Mouse (Mus musculus) MEL (cell line): ENCODE results near the gene Mad2l2. TPM values are rescaled to one million over a fixed set of nuclear protein-coding genes. Genes with fewer than 3 reads are reported as not detected.

Source experiments
- DNase-seq: peaks from one replicate; pipeline ENCODE4 v3.0.0; 2011; ENCODE audit warnings: low read depth, low spot score
- H3K27ac ChIP-seq: 2 replicates; pipeline ENCODE4 v1.5.1; 2012; ENCODE audit warnings: low read depth, mild to moderate bottlenecking, control low read depth, low read length, moderate library complexity; ENCODE audit not compliant: control insufficient read depth
- H3K27me3 ChIP-seq, 2 experiments: fragments of 150-350 bp in 1 of 2; sonication (generic) in 1 of 2; 2 replicates each; pipeline ENCODE4 v1.6.1; 2012; ENCODE audit warnings: low read length in 2 of 2, mild to moderate bottlenecking in 2 of 2, improper control_type of control experiment in 1 of 2, moderate library complexity in 1 of 2; ENCODE audit not compliant: insufficient read depth in 2 of 2, control insufficient read depth in 1 of 2
- H3K36me3 ChIP-seq, 2 experiments: 2 replicates each; pipeline ENCODE4 v1.6.1; 2012 to 2014; ENCODE audit warnings: low read length in 2 of 2, improper control_type of control experiment in 1 of 2, inconsistent platforms in 1 of 2, mild to moderate bottlenecking in 1 of 2; ENCODE audit not compliant: insufficient read depth in 2 of 2, control insufficient read depth in 1 of 2
- H3K4me1 ChIP-seq, 2 experiments: fragments of 150-350 bp in 1 of 2; sonication (generic) in 1 of 2; 2 replicates each; pipeline ENCODE4 v1.6.1; 2012; ENCODE audit warnings: low read length in 2 of 2, improper control_type of control experiment in 1 of 2, mild to moderate bottlenecking in 1 of 2; ENCODE audit not compliant: insufficient read depth in 2 of 2, control insufficient read depth in 1 of 2
- H3K4me3 ChIP-seq, 2 experiments: fragments of 150-350 bp in 1 of 2; sonication (generic) in 1 of 2; 2 replicates each; pipeline ENCODE4 v1.5.1; 2012; ENCODE audit warnings: low read depth in 2 of 2, low read length in 2 of 2, mild to moderate bottlenecking in 2 of 2, moderate library complexity in 2 of 2, control low read depth in 1 of 2, improper control_type of control experiment in 1 of 2; ENCODE audit not compliant: control insufficient read depth in 1 of 2, insufficient read depth in 1 of 2
- H3K79me2 ChIP-seq: 2 replicates; pipeline ENCODE4 v1.6.1; 2012; ENCODE audit warnings: mild to moderate bottlenecking, low read length, moderate library complexity; ENCODE audit not compliant: control insufficient read depth, poor library complexity, insufficient read depth
- H3K9ac ChIP-seq: 2 replicates; pipeline ENCODE4 v1.6.1; 2012; ENCODE audit warnings: low read depth, mild to moderate bottlenecking, control low read depth, low read length, moderate library complexity; ENCODE audit not compliant: control insufficient read depth, poor library complexity, severe bottlenecking
- H3K9me3 ChIP-seq: fragments of 150-350 bp; sonication (generic); replicated peaks from 2 replicates; pipeline ENCODE4 v1.6.1; 2012; ENCODE audit warnings: mild to moderate bottlenecking, low read length, improper control_type of control experiment, moderate library complexity; ENCODE audit not compliant: insufficient read depth
- CHD2 ChIP-seq: IDR thresholded peaks from 2 replicates; pipeline ENCODE4 v1.6.1; 2011; ENCODE audit warnings: low read length, improper control_type of control experiment
- CTCF ChIP-seq, 3 experiments: IDR thresholded peaks in 2 of 3; conservative IDR thresholded peaks in 1 of 3; 2 replicates each; pipeline ENCODE4 v1.5.1; 2011 to 2012; ENCODE audit warnings: low read length in 3 of 3, low read depth in 2 of 3, mild to moderate bottlenecking in 2 of 3, improper control_type of control experiment in 1 of 3, inconsistent platforms in 1 of 3, mixed read lengths in 1 of 3, moderate library complexity in 1 of 3; ENCODE audit not compliant: control insufficient read depth in 1 of 3, insufficient read depth in 1 of 3, poor library complexity in 1 of 3, severe bottlenecking in 1 of 3
- EP300 ChIP-seq, 2 experiments: IDR thresholded peaks; 2 replicates each; pipeline ENCODE4 v1.6.1; 2011; ENCODE audit warnings: improper control_type of control experiment in 2 of 2, low read length in 2 of 2, low read depth in 1 of 2, mild to moderate bottlenecking in 1 of 2
- JUND ChIP-seq: IDR thresholded peaks from 2 replicates; pipeline ENCODE4 v1.6.1; 2011; ENCODE audit warnings: low read depth, mild to moderate bottlenecking, improper control_type of control experiment, low read length
- KAT2A ChIP-seq: conservative IDR thresholded peaks from 2 replicates; pipeline ENCODE4 v1.6.1; 2012; ENCODE audit warnings: low read depth, low read length, improper control_type of control experiment, inconsistent platforms
- MAFK ChIP-seq: IDR thresholded peaks from 2 replicates; pipeline ENCODE4 v1.6.1; 2011; ENCODE audit warnings: low read depth, mild to moderate bottlenecking, low read length, improper control_type of control experiment, borderline replicate concordance
- MAX ChIP-seq: IDR thresholded peaks from 2 replicates; pipeline ENCODE4 v1.6.1; 2011; ENCODE audit warnings: low read length, improper control_type of control experiment
- MAZ ChIP-seq: IDR thresholded peaks from 2 replicates; pipeline ENCODE4 v1.6.1; 2012; ENCODE audit warnings: low read depth, mild to moderate bottlenecking, inconsistent platforms, low read length, improper control_type of control experiment
- MEF2A ChIP-seq: IDR thresholded peaks from 2 replicates; pipeline ENCODE4 v1.6.1; 2014; ENCODE audit warnings: low read depth, mild to moderate bottlenecking, inconsistent platforms, low read length, improper control_type of control experiment; ENCODE audit not compliant: poor library complexity, insufficient replicate concordance, severe bottlenecking; ENCODE audit errors: extremely low read depth
- MXI1 ChIP-seq: IDR thresholded peaks from 2 replicates; pipeline ENCODE4 v1.6.1; 2011; ENCODE audit warnings: mild to moderate bottlenecking, low read depth, low read length, improper control_type of control experiment
- MYB ChIP-seq: IDR thresholded peaks from 2 replicates; pipeline ENCODE4 v1.6.1; 2011; ENCODE audit warnings: mild to moderate bottlenecking, low read depth, low read length, improper control_type of control experiment
- NELFE ChIP-seq: IDR thresholded peaks from 2 replicates; pipeline ENCODE4 v1.6.1; 2011; ENCODE audit warnings: low read depth, low read length, improper control_type of control experiment
- POLR2A ChIP-seq, 2 experiments: IDR thresholded peaks; 2 replicates each; pipeline ENCODE4 v1.6.1; 2011 to 2012; ENCODE audit warnings: low read length in 2 of 2, mild to moderate bottlenecking in 2 of 2, control low read depth in 1 of 2, improper control_type of control experiment in 1 of 2, low read depth in 1 of 2, moderate library complexity in 1 of 2; ENCODE audit not compliant: control insufficient read depth in 1 of 2, insufficient read depth in 1 of 2, poor library complexity in 1 of 2
- RAD21 ChIP-seq: IDR thresholded peaks from 2 replicates; pipeline ENCODE4 v1.6.1; 2011; ENCODE audit warnings: mild to moderate bottlenecking, low read depth, low read length, improper control_type of control experiment
- SIN3A ChIP-seq: IDR thresholded peaks from 2 replicates; pipeline ENCODE4 v1.6.1; 2012; ENCODE audit warnings: low read length, improper control_type of control experiment, inconsistent platforms
- SMC3 ChIP-seq: IDR thresholded peaks from 2 replicates; pipeline ENCODE4 v1.6.1; 2011; ENCODE audit warnings: low read depth, low read length, improper control_type of control experiment
- TBP ChIP-seq: IDR thresholded peaks from 2 replicates; pipeline ENCODE4 v1.8.0; 2011; ENCODE audit warnings: low read depth, low read length, improper control_type of control experiment
- UBTF ChIP-seq: IDR thresholded peaks from 2 replicates; pipeline ENCODE4 v1.6.1; 2012; ENCODE audit warnings: low read depth, mild to moderate bottlenecking, inconsistent platforms, low read length, improper control_type of control experiment, moderate library complexity, borderline replicate concordance; ENCODE audit not compliant: insufficient read depth
- ZC3H11A ChIP-seq: IDR thresholded peaks from 2 replicates; pipeline ENCODE4 v1.6.1; 2012; ENCODE audit warnings: low read depth, mild to moderate bottlenecking, inconsistent platforms, low read length, improper control_type of control experiment
- ZKSCAN1 ChIP-seq: IDR thresholded peaks from 2 replicates; pipeline ENCODE4 v1.6.1; 2012; ENCODE audit warnings: low read depth, mild to moderate bottlenecking, inconsistent platforms, low read length, improper control_type of control experiment, moderate library complexity
- polyA plus RNA-seq, 2 experiments: library from polyadenylated mRNA; stranded (reverse) in 1 of 2; unstranded in 1 of 2; fragments of >175 nt in 1 of 2; fragments of >200 nt in 1 of 2; gene quantifications; 2 replicates each; pipeline versions ENCODE4 v1.2.1 to v1.2.4; 2012; ENCODE audit warnings: low replicate concordance in 2 of 2, low read depth in 1 of 2; ENCODE audit not compliant: insufficient read length in 2 of 2, insufficient read depth in 1 of 2, missing spikeins in 1 of 2
- total RNA-seq: library from RNA; depleted of rRNA; stranded (reverse); fragments of 300-350 nt; gene quantifications from 2 replicates; pipeline ENCODE4 v1.2.3, GENCODE M21; 2012

The Mad2l2 gene
- total and polyA plus RNA-seq, 3 experiments = 28.6 to 44.8 TPM; not detected in 1

- no peaks in the 10 kb centered on the region for H3K9me3 ChIP-seq
- TF ChIP-seq MAX (no peak), TBP (no peak), EP300 (IDR thresholded peaks at IDR 0.05; ENCODE audit: low read depth in 1 of 2, low read length in 2 of 2) (no peak), CHD2 (no peak), SIN3A (no peak), MAZ (no peak), MYB (no peak), MEF2A (no peak), MXI1 (no peak), RAD21 (no peak), KAT2A (no peak), UBTF (no peak), NELFE (no peak)
- no peaks in the 10 kb centered on the region for H3K27me3 ChIP-seq
- no peak overlapping the region for H3K9ac ChIP-seq
- no peaks in the 10 kb centered on the region for H3K36me3 ChIP-seq
- H3K4me1 ChIP-seq = no peaks in the 10 kb centered on the region; a peak in 1 of 4 replicates
- no peak overlapping the region for H3K27ac ChIP-seq
- H3K79me2 ChIP-seq = no peaks in the 10 kb centered on the region
- no peak for DNase-seq
- H3K4me3 ChIP-seq = no peak overlapping the region
These were observed 39.4 kb downstream of the Mad2l2 start for GRCm38 (mm10) chr4:148169586-148169985.

GRCm38 (mm10) chr4:148170842-148171241, 40.7 kb downstream of the Mad2l2 start:
- no peaks in the 10 kb centered on the region for H3K36me3 ChIP-seq
- H3K9ac ChIP-seq = no peak overlapping the region
- TF ChIP-seq CTCF (IDR thresholded peaks at IDR 0.05 in 2 of 3, conservative IDR thresholded peaks at IDR 0.05 in 1 of 3; ENCODE audit: control insufficient read depth in 1 of 3, insufficient read depth in 1 of 3, low read depth in 2 of 3, low read length in 3 of 3, poor library complexity in 1 of 3, severe bottlenecking in 1 of 3) (peak; percentile 92 to 97 (median 94)), SMC3 (peak; percentile 94), RAD21 (peak; percentile 97), POLR2A (IDR thresholded peaks at IDR 0.05; ENCODE audit: control insufficient read depth in 1 of 2, insufficient read depth in 1 of 2, low read depth in 1 of 2, low read length in 2 of 2, poor library complexity in 1 of 2) (no peak), JUND (no peak), MAFK (no peak), ZKSCAN1 (no peak), ZC3H11A (peak; percentile 89)
- no peaks in the 10 kb centered on the region for H3K79me2 ChIP-seq
- H3K4me1 ChIP-seq = no peaks in the 10 kb centered on the region; a peak in 1 of 4 replicates
- H3K4me3 ChIP-seq = no peak overlapping the region
- no peak overlapping the region for H3K27ac ChIP-seq
- no peaks in the 10 kb centered on the region for H3K27me3 ChIP-seq
- no peaks in the 10 kb centered on the region for H3K9me3 ChIP-seq
- DNase-seq = peak; percentile 73
